Mouse (Mus musculus) forebrain, embryonic 12.5 days (tissue): ENCODE results near the gene Traf3ip3. TPM values are rescaled to one million over a fixed set of nuclear protein-coding genes. Genes with fewer than 3 reads are reported as not detected.

Experiments
- ATAC-seq: fragments of 200-750 bp; cut with Nextera tagmentation; 2 replicates; pipeline ENCODE4 v1.8.0; 2017; ENCODE audit warnings: moderate TSS enrichment; ENCODE audit not compliant: low FRiP score
- H3K27ac ChIP-seq: fragments of 300-500 bp; sonication (generic); 2 replicates; pipeline ENCODE4 v1.5.1; 2016; ENCODE audit warnings: mild to moderate bottlenecking
- H3K27me3 ChIP-seq: fragments of 300-500 bp; sonication (generic); 2 replicates; pipeline ENCODE4 v1.6.1; 2016; ENCODE audit warnings: mild to moderate bottlenecking
- H3K36me3 ChIP-seq: fragments of 300-500 bp; sonication (generic); replicated peaks from 2 replicates; pipeline ENCODE4 v1.6.1; 2016; ENCODE audit warnings: mild to moderate bottlenecking
- H3K4me1 ChIP-seq: fragments of 300-500 bp; sonication (generic); 2 replicates; pipeline ENCODE4 v1.6.1; 2016
- H3K4me2 ChIP-seq: fragments of 300-500 bp; sonication (generic); 2 replicates; pipeline ENCODE4 v1.6.1; 2016; ENCODE audit warnings: mild to moderate bottlenecking, moderate library complexity
- H3K4me3 ChIP-seq: fragments of 300-500 bp; sonication (generic); replicated peaks from 2 replicates; pipeline ENCODE4 v1.5.1; 2016; ENCODE audit warnings: mild to moderate bottlenecking
- H3K9ac ChIP-seq: fragments of 300-500 bp; sonication (generic); 2 replicates; pipeline ENCODE4 v1.6.1; 2016; ENCODE audit warnings: mild to moderate bottlenecking
- H3K9me3 ChIP-seq: fragments of 300-500 bp; sonication (generic); 2 replicates; pipeline ENCODE4 v1.6.1; 2016
- WGBS: fragments of 180-500 bp; shearing (Covaris S2); methylation state at CpG from one replicate; pipeline ENCODE4 v1.1.7; 2016; 5-methylcytosine and 5-hydroxymethylcytosine counted together
- polyA plus RNA-seq: library from polyadenylated mRNA; unstranded; fragments of >200 nt; fragmentation: Nextera tagmentation; extraction: Ambion mirVana; gene quantifications from 2 replicates; pipeline ENCODE4 v1.2.1, GENCODE M21; 2016

Traf3ip3 gene
- polyA plus RNA-seq, 1 experiment from 2014 or later = 0.31 TPM

DNA sequence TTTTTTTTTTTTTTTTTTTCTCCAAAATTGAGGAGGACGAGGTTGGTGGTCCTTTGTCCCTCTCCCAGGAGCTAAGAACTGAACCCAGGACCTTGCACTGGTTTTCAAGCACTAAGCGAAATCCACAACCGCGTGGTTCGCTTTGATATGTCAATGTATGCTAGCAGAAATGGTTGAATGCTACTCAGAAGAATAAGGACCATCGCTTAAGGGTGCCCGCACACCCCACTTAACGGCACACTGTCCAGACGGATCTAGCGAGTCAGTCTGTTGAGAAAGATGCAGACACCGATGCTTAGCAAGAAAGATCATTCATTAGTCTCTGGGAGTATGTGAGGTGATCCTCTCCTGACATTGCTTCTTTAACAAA lies 71.1 kb downstream of the Traf3ip3 start:
- Histone ChIP-seq H3K4me2 (peak overlapping the region; percentile 48), H3K27ac (no peak overlapping the region), H3K9ac (no peak overlapping the region), H3K36me3 (peaks cover 19% of the 10 kb centered on the region), H3K4me1 (peaks cover 7% of the 10 kb centered on the region), H3K4me3 (peak overlapping the region; percentile 96), H3K27me3 (no peaks in the 10 kb centered on the region), H3K9me3 (no peaks in the 10 kb centered on the region)
- WGBS = 27% methylated on average over 11 of the region's 11 CpGs
- peak; percentile 72 for ATAC-seq

DNA sequence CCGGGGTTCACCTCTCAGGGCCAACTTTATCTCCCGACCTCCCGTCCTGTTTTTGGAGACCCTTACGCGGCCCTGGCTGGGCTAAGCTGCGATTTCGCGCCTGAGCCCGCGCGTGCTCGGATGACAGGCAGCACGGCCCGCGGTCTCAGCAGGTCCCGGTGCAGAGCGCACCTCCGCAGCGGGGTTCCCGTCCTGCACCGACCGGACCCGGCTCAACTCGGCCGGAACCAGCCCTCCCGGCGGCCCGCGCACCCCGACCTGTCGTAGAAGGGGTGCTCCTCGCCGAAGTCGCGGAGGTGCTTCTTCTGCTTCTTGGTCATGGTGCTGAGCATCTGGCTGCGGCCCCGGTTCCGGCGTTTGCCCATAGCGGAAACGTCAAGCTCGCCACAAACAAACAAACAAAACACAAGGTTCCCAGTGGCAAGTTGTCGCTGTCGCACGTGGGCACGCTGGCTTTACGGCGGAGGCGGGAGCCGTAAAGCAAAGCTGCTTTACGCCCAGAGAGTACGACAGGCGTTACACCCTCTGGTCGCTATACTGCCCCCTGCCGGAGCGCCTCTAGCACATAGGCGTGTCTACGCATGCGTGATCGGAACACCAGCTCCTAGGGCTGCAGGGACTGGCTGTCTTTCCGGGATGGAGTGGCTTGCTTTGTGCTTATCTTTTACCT lies 71.6 kb downstream of the Traf3ip3 start, which contains the start of gene Diexf:
Gene Diexf, minus strand, starts transcription at position 487 of the 670 bp plus-strand sequence.
- Histone ChIP-seq H3K9ac (peak within 1 kb of the TSS; percentile 82), H3K27ac (no peak within 1 kb of the TSS), H3K4me2 (peak within 1 kb of the TSS; percentile 66), H3K4me1 (peaks cover 7% of the 10 kb centered on the region), H3K4me3 (peak within 1 kb of the TSS; percentile 96), H3K27me3 (no peaks in the 10 kb centered on the region), H3K9me3 (no peaks in the 10 kb centered on the region), H3K36me3 (peaks cover 21% of the 10 kb centered on the region)
- under 1% methylated on average over 61 of the region's 61 CpGs for WGBS
- ATAC-seq = peak; percentile 96

DNA sequence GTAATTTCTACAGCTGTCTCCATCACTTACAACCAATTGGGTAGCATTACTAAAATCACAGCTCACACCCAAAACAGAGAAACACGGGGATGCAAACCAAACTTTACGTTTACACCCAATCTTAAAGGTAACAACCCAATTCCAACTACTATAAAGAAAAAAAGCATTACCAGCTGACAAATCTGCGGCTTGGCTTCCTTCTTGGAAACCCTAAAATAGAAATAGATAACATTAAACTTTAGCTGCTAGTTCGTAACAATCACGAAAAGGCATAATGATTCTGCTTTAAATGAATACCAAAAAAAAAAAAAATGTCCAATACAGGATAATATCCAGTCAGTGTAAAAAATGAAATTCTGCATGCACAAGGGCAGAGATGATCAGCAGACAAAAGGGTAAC lies 72.2 kb downstream of the Traf3ip3 start:
- WGBS = 31% methylated on average over 5 of the region's 5 CpGs
- Histone ChIP-seq H3K27me3 (no peaks in the 10 kb centered on the region), H3K9ac (peak overlapping the region; percentile 82), H3K36me3 (peaks cover 26% of the 10 kb centered on the region), H3K4me1 (peaks cover 7% of the 10 kb centered on the region), H3K4me3 (peak overlapping the region; percentile 96), H3K27ac (no peak overlapping the region), H3K4me2 (peak overlapping the region; percentile 66), H3K9me3 (no peaks in the 10 kb centered on the region)
- no peak for ATAC-seq

DNA sequence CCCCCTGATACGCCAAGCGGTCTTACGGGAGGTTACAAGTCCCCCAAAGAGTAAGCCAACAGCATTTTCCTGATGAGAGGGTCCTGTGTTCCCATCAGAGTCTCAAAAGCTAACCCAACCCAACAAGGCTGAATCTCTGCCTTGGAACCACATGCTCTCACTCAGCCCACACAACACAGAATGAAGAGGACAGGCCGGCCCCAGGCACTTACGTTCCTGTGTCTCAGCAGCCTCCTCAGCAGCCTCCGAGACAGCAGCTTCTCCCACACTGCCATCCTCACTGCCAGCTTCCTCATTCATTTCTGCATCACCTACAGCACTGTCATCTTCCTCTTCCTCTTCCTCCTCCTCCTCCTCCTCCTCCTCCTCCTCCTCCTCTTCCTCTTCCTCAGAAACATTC lies 73.4 kb downstream of the Traf3ip3 start:
- Histone ChIP-seq H3K4me1 (peaks cover 7% of the 10 kb centered on the region), H3K4me2 (no peak overlapping the region), H3K27me3 (no peaks in the 10 kb centered on the region), H3K9ac (no peak overlapping the region), H3K4me3 (no peak overlapping the region), H3K27ac (no peak overlapping the region), H3K9me3 (no peaks in the 10 kb centered on the region), H3K36me3 (peaks cover 38% of the 10 kb centered on the region)
- ATAC-seq = no peak
- WGBS = 95% methylated on average over 6 of the region's 6 CpGs

- H3K9ac ChIP-seq = no peak overlapping the region
- WGBS = 79% methylated on average over 4 of the region's 4 CpGs
- H3K4me1 ChIP-seq = peaks cover 7% of the 10 kb centered on the region
- no peak overlapping the region for H3K27ac ChIP-seq
- no peaks in the 10 kb centered on the region for H3K27me3 ChIP-seq
- no peak for ATAC-seq
- H3K36me3 ChIP-seq = peaks cover 60% of the 10 kb centered on the region
- no peaks in the 10 kb centered on the region for H3K9me3 ChIP-seq
- no peak overlapping the region for H3K4me3 ChIP-seq
- H3K4me2 ChIP-seq = no peak overlapping the region
Measured at GRCm38 (mm10) chr1:193125835-193126234, 75.7 kb downstream of the Traf3ip3 start.

Other genes with a start within 250 kb of the Traf3ip3 start
- gene Syt14, start 165.9 kb downstream of the Traf3ip3 start, polyA plus RNA-seq = 9.2 and 9.8 TPM in 2 replicates
- gene Diexf, start 71.4 kb downstream of the Traf3ip3 start, polyA plus RNA-seq = 9.5 and 9.7 TPM in 2 replicates
- 1.6 and 2.0 TPM in 2 replicates for gene Irf6, start 48.6 kb downstream of the Traf3ip3 start, polyA plus RNA-seq
- 15.1 and 16.0 TPM in 2 replicates for gene A130010J15Rik, start 33.7 kb downstream of the Traf3ip3 start, polyA plus RNA-seq
- 0.31 and 0.77 TPM in 2 replicates for gene Lamb3, start 6.0 kb upstream of the Traf3ip3 start, polyA plus RNA-seq
- gene Hsd11b1, start 62.4 kb upstream of the Traf3ip3 start, polyA plus RNA-seq = not detected in 2 replicates
- gene G0s2, start 71.5 kb upstream of the Traf3ip3 start, polyA plus RNA-seq = 6.3 and 6.9 TPM in 2 replicates
- 20.5 and 20.6 TPM in 2 replicates for gene Camk1g, start 168.6 kb upstream of the Traf3ip3 start, polyA plus RNA-seq